Mouse (Mus musculus) heart, postnatal 0 days (tissue): ENCODE results near the gene Acoxl.

Source experiments
- CTCF ChIP-seq: IDR thresholded peaks from 2 replicates; pipeline ENCODE4 v1.5.1; 2016; ENCODE audit warnings: antibody characterized with exemption, control low read depth, low read depth
- EP300 ChIP-seq: IDR thresholded peaks from 2 replicates; pipeline ENCODE4 v1.6.1; 2016; ENCODE audit warnings: antibody characterized with exemption, low read depth

DNA sequence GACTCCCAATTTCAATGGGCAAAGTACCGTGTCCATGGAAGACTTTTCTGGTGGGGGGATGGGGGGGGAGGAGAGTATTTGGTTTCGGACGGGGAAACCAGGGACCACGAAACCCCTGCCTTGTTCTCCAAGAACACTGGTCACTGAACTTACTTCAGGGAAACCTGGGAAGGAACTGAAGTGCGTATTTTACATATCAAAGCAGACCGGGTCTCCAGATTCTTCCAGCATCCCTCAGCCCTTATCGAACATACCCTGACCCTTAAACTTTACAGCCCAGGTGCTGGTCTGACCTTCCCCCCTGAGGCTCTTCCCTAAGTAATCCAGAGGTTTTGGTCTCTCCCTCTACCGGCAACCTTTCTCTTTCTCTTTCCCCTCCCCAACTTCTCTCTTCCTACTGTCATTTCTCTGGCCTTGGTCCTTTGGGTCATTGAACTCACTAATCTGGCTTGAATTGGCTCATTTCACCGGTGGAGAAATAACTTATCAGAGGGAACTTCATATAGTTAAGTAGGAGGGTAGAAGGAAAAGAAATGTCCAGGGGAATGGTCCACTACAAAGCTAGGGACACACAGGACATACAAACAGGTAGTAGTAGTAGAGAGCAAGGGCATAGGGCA, 48.9 kb upstream of the Acoxl start:
- no peak for TF ChIP-seq CTCF
- no peak for TF ChIP-seq EP300
